Mouse (Mus musculus): ENCODE results near the gene Gm13693. TPM values are rescaled to one million over a fixed set of nuclear protein-coding genes. Genes with fewer than 3 reads are reported as not detected.
A peak's percentile ranks its signal among the peaks of the same experiment; 100 is the strongest.
"Not testable (repeated sequence)": the region's sequence is repeated elsewhere in the genome, so short reads cannot be mapped to it uniquely, and the experiment has no call there.

The Gm13693 gene
- not detected in 2 replicates for polyA plus RNA-seq (2016; fragmentation: Nextera tagmentation; extraction: Ambion mirVana)

- H3K4me1 ChIP-seq; H3K27me3 ChIP-seq (replicated peaks; ENCODE audit: low read depth, poor library complexity, severe bottlenecking); H3K36me3 ChIP-seq (replicated peaks); H3K4me3 ChIP-seq; DNase-seq (ENCODE audit: low spot score); H3K9me3 ChIP-seq; H3K27ac ChIP-seq (replicated peaks): not testable (repeated sequence)
- WGBS = no CpG with 5 or more reads among the region's 6 CpGs
Measured at GRCm38 (mm10) chr2:83961203-83961602, at the start of gene Gm13693. Gm13693 (plus strand) TSS chr2:83961503.

- 37% methylated on average over 2 of the region's 2 CpGs for WGBS
- Histone ChIP-seq H3K4me1 (peaks cover 6% of the 10 kb centered on the region; the same call in 1 of the 2 replicates), H3K27ac (replicated peaks) (no peak overlapping the region), H3K4me3 (no peak overlapping the region), H3K9me3 (no peaks in the 10 kb centered on the region), H3K36me3 (replicated peaks) (no peaks in the 10 kb centered on the region), H3K27me3 (replicated peaks; ENCODE audit: low read depth, poor library complexity, severe bottlenecking) (no peaks in the 10 kb centered on the region)
- DNase-seq (ENCODE audit: low spot score) = no peak
Measured at GRCm38 (mm10) chr2:83929478-83930088, 31.7 kb upstream of the Gm13693 start.

- Histone ChIP-seq H3K9me3 (no peaks in the 10 kb centered on the region), H3K27me3 (replicated peaks; ENCODE audit: low read depth, poor library complexity, severe bottlenecking) (no peaks in the 10 kb centered on the region), H3K4me1 (peaks cover 7% of the 10 kb centered on the region), H3K36me3 (replicated peaks) (no peaks in the 10 kb centered on the region), H3K27ac (replicated peaks) (no peak within 1 kb of the TSS), H3K4me3 (peak within 1 kb of the TSS; percentile 49)
- peak; percentile 80 for DNase-seq (ENCODE audit: low spot score)
- 1% methylated on average over 20 of the region's 20 CpGs for WGBS
Measured at GRCm38 (mm10) chr2:83940931-83941361, 20.4 kb upstream of the Gm13693 start, which contains the start of gene Zswim2. Zswim2 (minus strand) TSS chr2:83941228.

- Histone ChIP-seq H3K27ac (replicated peaks) (no peak overlapping the region), H3K4me3 (peak overlapping the region; percentile 49), H3K9me3 (no peaks in the 10 kb centered on the region), H3K36me3 (replicated peaks) (no peaks in the 10 kb centered on the region), H3K4me1 (peaks cover 7% of the 10 kb centered on the region), H3K27me3 (replicated peaks; ENCODE audit: low read depth, poor library complexity, severe bottlenecking) (no peaks in the 10 kb centered on the region)
- no peak for DNase-seq (ENCODE audit: low spot score)
- WGBS = 50% methylated on average over 3 of the region's 3 CpGs
Measured at GRCm38 (mm10) chr2:83941378-83941777, 19.9 kb upstream of the Gm13693 start.

- Histone ChIP-seq H3K9me3 (no peaks in the 10 kb centered on the region), H3K27me3 (replicated peaks; ENCODE audit: low read depth, poor library complexity, severe bottlenecking) (no peaks in the 10 kb centered on the region), H3K27ac (replicated peaks) (no peak overlapping the region), H3K4me3 (no peak overlapping the region), H3K4me1 (peaks cover 7% of the 10 kb centered on the region), H3K36me3 (replicated peaks) (no peaks in the 10 kb centered on the region)
- DNase-seq (ENCODE audit: low spot score) = no peak
- 69% methylated on average over 4 of the region's 4 CpGs for WGBS
Measured at GRCm38 (mm10) chr2:83941792-83942191, 19.5 kb upstream of the Gm13693 start.

- H3K4me3 ChIP-seq; H3K9me3 ChIP-seq; H3K27me3 ChIP-seq (replicated peaks; ENCODE audit: low read depth, poor library complexity, severe bottlenecking); H3K36me3 ChIP-seq (replicated peaks); DNase-seq (ENCODE audit: low spot score); H3K27ac ChIP-seq (replicated peaks); H3K4me1 ChIP-seq: not testable (repeated sequence)
- WGBS = no CpG with 5 or more reads among the region's 6 CpGs
Measured at GRCm38 (mm10) chr2:83955393-83955792, 5.9 kb upstream of the Gm13693 start, which contains the start of gene Gm13698. Gm13698 (plus strand) TSS chr2:83955693.

- H3K9me3 ChIP-seq; DNase-seq (ENCODE audit: low spot score); H3K27ac ChIP-seq (replicated peaks); H3K36me3 ChIP-seq (replicated peaks); H3K27me3 ChIP-seq (replicated peaks; ENCODE audit: low read depth, poor library complexity, severe bottlenecking); H3K4me3 ChIP-seq; H3K4me1 ChIP-seq: not testable (repeated sequence)
- no CpG with 5 or more reads among the region's 6 CpGs for WGBS
Measured at GRCm38 (mm10) chr2:83967013-83967412, 5.7 kb downstream of the Gm13693 start, which contains the start of gene Gm13695. Gm13695 (plus strand) TSS chr2:83967313.

GRCm38 (mm10) chr2:83972823-83973222 is 11.5 kb downstream of the Gm13693 start, which contains the start of gene Gm13696:
Gm13696 (plus strand) TSS chr2:83973123.
- H3K27me3 ChIP-seq (replicated peaks; ENCODE audit: low read depth, poor library complexity, severe bottlenecking); H3K4me3 ChIP-seq; H3K27ac ChIP-seq (replicated peaks); H3K9me3 ChIP-seq; DNase-seq (ENCODE audit: low spot score); H3K36me3 ChIP-seq (replicated peaks); H3K4me1 ChIP-seq: not testable (repeated sequence)
- no CpG with 5 or more reads among the region's 6 CpGs for WGBS

- not testable (repeated sequence) for H3K4me1 ChIP-seq; H3K36me3 ChIP-seq (replicated peaks); H3K4me3 ChIP-seq; DNase-seq (ENCODE audit: low spot score); H3K27me3 ChIP-seq (replicated peaks; ENCODE audit: low read depth, poor library complexity, severe bottlenecking); H3K9me3 ChIP-seq; H3K27ac ChIP-seq (replicated peaks)
- WGBS = no CpG with 5 or more reads among the region's 6 CpGs
Measured at GRCm38 (mm10) chr2:83978633-83979032, 17.3 kb downstream of the Gm13693 start, which contains the start of gene Gm13694. Gm13694 (plus strand) TSS chr2:83978933.

GRCm38 (mm10) chr2:83984443-83984842 is 23.1 kb downstream of the Gm13693 start, which contains the start of gene Gm13697:
Gm13697 (plus strand) TSS chr2:83984743.
- H3K27me3 ChIP-seq (replicated peaks; ENCODE audit: low read depth, poor library complexity, severe bottlenecking); H3K9me3 ChIP-seq; H3K4me3 ChIP-seq; H3K27ac ChIP-seq (replicated peaks); H3K36me3 ChIP-seq (replicated peaks); DNase-seq (ENCODE audit: low spot score); H3K4me1 ChIP-seq: not testable (repeated sequence)
- WGBS = no CpG with 5 or more reads among the region's 6 CpGs

GRCm38 (mm10) chr2:83990253-83990652 is 28.9 kb downstream of the Gm13693 start, which contains the start of gene Gm13691:
Gm13691 (plus strand) TSS chr2:83990553.
- not testable (repeated sequence) for DNase-seq (ENCODE audit: low spot score); H3K36me3 ChIP-seq (replicated peaks); H3K4me1 ChIP-seq; H3K9me3 ChIP-seq; H3K4me3 ChIP-seq; H3K27me3 ChIP-seq (replicated peaks; ENCODE audit: low read depth, poor library complexity, severe bottlenecking); H3K27ac ChIP-seq (replicated peaks)
- no CpG with 5 or more reads among the region's 6 CpGs for WGBS

GRCm38 (mm10) chr2:83993639-83994255 is 32.4 kb downstream of the Gm13693 start:
- not testable (repeated sequence) for H3K4me1 ChIP-seq; DNase-seq (ENCODE audit: low spot score); H3K27me3 ChIP-seq (replicated peaks; ENCODE audit: low read depth, poor library complexity, severe bottlenecking); H3K36me3 ChIP-seq (replicated peaks); H3K4me3 ChIP-seq; H3K9me3 ChIP-seq; H3K27ac ChIP-seq (replicated peaks)
- WGBS = 42% methylated on average over 8 of the region's 9 CpGs

- H3K4me1 ChIP-seq; DNase-seq (ENCODE audit: low spot score); H3K4me3 ChIP-seq; H3K36me3 ChIP-seq (replicated peaks); H3K9me3 ChIP-seq; H3K27ac ChIP-seq (replicated peaks); H3K27me3 ChIP-seq (replicated peaks; ENCODE audit: low read depth, poor library complexity, severe bottlenecking): not testable (repeated sequence)
- WGBS = 90% methylated on average over 2 of the region's 3 CpGs
Measured at GRCm38 (mm10) chr2:83994526-83994925, 33.2 kb downstream of the Gm13693 start.
